Mouse (Mus musculus) kidney, adult 2 months (tissue): ENCODE results near the gene Nova2. TPM values are rescaled to one million over a fixed set of nuclear protein-coding genes. Genes with fewer than 3 reads are reported as not detected.
A peak's percentile ranks its signal among the peaks of the same experiment; 100 is the strongest.

Source experiments
- DNase-seq: peaks from one replicate; pipeline ENCODE4 v3.0.0; 2021
- H3K27ac ChIP-seq: fragments of 200-500 bp; 2 replicates; pipeline ENCODE4 v1.5.1; 2012; ENCODE audit warnings: low read depth, low read length, control low read depth, inconsistent platforms; ENCODE audit not compliant: insufficient read depth
- H3K27me3 ChIP-seq: fragments of 200-500 bp; replicated peaks from 2 replicates; pipeline ENCODE4 v1.6.1; 2012; ENCODE audit warnings: mild to moderate bottlenecking, moderate library complexity, low read length, inconsistent platforms; ENCODE audit not compliant: control insufficient read depth, insufficient read depth
- H3K36me3 ChIP-seq: fragments of 200-500 bp; 2 replicates; pipeline ENCODE4 v1.6.1; 2012; ENCODE audit warnings: mild to moderate bottlenecking, moderate library complexity, low read length, inconsistent platforms; ENCODE audit not compliant: control insufficient read depth, insufficient read depth
- H3K4me1 ChIP-seq: fragments of 200-500 bp; 2 replicates; pipeline ENCODE4 v1.6.1; 2011; ENCODE audit warnings: low read length; ENCODE audit not compliant: control insufficient read depth, insufficient read depth
- H3K4me3 ChIP-seq: fragments of 200-500 bp; 2 replicates; pipeline ENCODE4 v1.5.1; 2011; ENCODE audit warnings: mild to moderate bottlenecking, low read depth, low read length, control low read depth; ENCODE audit not compliant: insufficient read depth
- CTCF ChIP-seq: fragments of 200-500 bp; conservative IDR thresholded peaks from 2 replicates; pipeline ENCODE4 v1.5.1; 2011; ENCODE audit warnings: low read depth, mild to moderate bottlenecking, control low read depth, low read length, moderate library complexity, mixed read lengths; ENCODE audit not compliant: insufficient read depth, insufficient read length
- POLR2A ChIP-seq: fragments of 200-500 bp; IDR thresholded peaks from one replicate; pipeline ENCODE4 v1.6.1; 2011; ENCODE audit warnings: low read depth, low read length, control low read depth
- WGBS: fragments of 180-500 bp; shearing (Covaris S2); methylation state at CpG from one replicate; pipeline ENCODE4 v1.1.7; 2018; 5-methylcytosine and 5-hydroxymethylcytosine counted together
- polyA plus RNA-seq: library from polyadenylated mRNA; depleted of rRNA; stranded (reverse); fragments of >200 nt; gene quantifications from 2 replicates; pipeline ENCODE4 v1.2.3, GENCODE M21; 2012; rRNA removed

The Nova2 gene
- polyA plus RNA-seq, 1 experiment = 1.1 TPM

- Histone ChIP-seq H3K4me1 (peaks cover 8% of the 10 kb centered on the region; the same call in 1 of the 2 replicates), H3K4me3 (peak overlapping the region; percentile 43)
- DNase-seq = peak; percentile 45
Observed at GRCm38 (mm10) chr7:19012025-19012621, 86.4 kb downstream of the Nova2 start.

GRCm38 (mm10) chr7:19012882-19013281, 87.2 kb downstream of the Nova2 start:
- H3K4me1 ChIP-seq = 0 out of 2 replicates have a peak, but pooled peaks cover under 1% of the 10 kb centered on the region
- WGBS = 54% methylated on average over 2 of the region's 2 CpGs
- no peak for DNase-seq
- TF ChIP-seq POLR2A = no peak
- TF ChIP-seq CTCF = no peak
- no peak overlapping the region for H3K4me3 ChIP-seq
- no peaks in the 10 kb centered on the region for H3K36me3 ChIP-seq
- no peak overlapping the region for H3K27ac ChIP-seq
- no peaks in the 10 kb centered on the region for H3K27me3 ChIP-seq

More at GRCm38 (mm10) chr7:19012025-19012621, 86.4 kb downstream of the Nova2 start:
- TF ChIP-seq CTCF = no peak
- no peak for TF ChIP-seq POLR2A
- H3K27ac ChIP-seq = peak overlapping the region; percentile 26; the same call in 1 of the 2 replicates
- whole genome bisulfite sequencing = 2% methylated on average over 26 of the region's 31 CpGs
- no peaks in the 10 kb centered on the region for H3K36me3 ChIP-seq
- no peaks in the 10 kb centered on the region for H3K27me3 ChIP-seq

- Histone ChIP-seq H3K27me3 (no peaks in the 10 kb centered on the region), H3K27ac (no peak overlapping the region), H3K4me3 (no peak overlapping the region), H3K36me3 (no peaks in the 10 kb centered on the region), H3K4me1 (no peaks in the 10 kb centered on the region)
- TF ChIP-seq POLR2A = no peak
- TF ChIP-seq CTCF = peak; percentile 12; the same call in 1 of the 2 replicates
- no peak for DNase-seq
- 75% methylated on average over 15 of the region's 15 CpGs for whole genome bisulfite sequencing
Observed at GRCm38 (mm10) chr7:19014452-19014851, 88.8 kb downstream of the Nova2 start.

Other genes with a start within 250 kb of the Nova2 start
- gene Psg20, start 239.7 kb upstream of the Nova2 start, polyA plus RNA-seq = not detected in 2 replicates
- gene Psg22, start 207.8 kb upstream of the Nova2 start, polyA plus RNA-seq = 0.19 TPM in 1 of 2 replicates, not detected in the other
- not detected in 2 replicates for gene Psg19, start 127.4 kb upstream of the Nova2 start, polyA plus RNA-seq
- gene Psg17, start 104.3 kb upstream of the Nova2 start, polyA plus RNA-seq = 0.03 and 0.04 TPM in 2 replicates
- gene Mill2, start 85.9 kb upstream of the Nova2 start, polyA plus RNA-seq = 4.8 and 5.6 TPM in 2 replicates
- gene Pglyrp1, start 54.6 kb upstream of the Nova2 start, polyA plus RNA-seq = 2.3 and 5.9 TPM in 2 replicates
- 19.8 and 21.3 TPM in 2 replicates for gene Ccdc61, start 15.5 kb upstream of the Nova2 start, polyA plus RNA-seq
- gene Nanos2, start 61.5 kb downstream of the Nova2 start, polyA plus RNA-seq = not detected in 2 replicates
- gene Mypop, start 65.4 kb downstream of the Nova2 start, polyA plus RNA-seq = 7.6 and 8.7 TPM in 2 replicates
- 18.1 and 21.1 TPM in 2 replicates for gene Irf2bp1, start 78.2 kb downstream of the Nova2 start, polyA plus RNA-seq
- 0.13 and 0.16 TPM in 2 replicates for gene Foxa3, start 97.7 kb downstream of the Nova2 start, polyA plus RNA-seq
- gene Sympk, start 98.5 kb downstream of the Nova2 start, polyA plus RNA-seq = 59.8 and 68.9 TPM in 2 replicates
- 0.05 TPM in 2 replicates for gene Rsph6a, start 128.8 kb downstream of the Nova2 start, polyA plus RNA-seq
- 59.8 and 76.3 TPM in 2 replicates for gene Dmwd, start 150.3 kb downstream of the Nova2 start, polyA plus RNA-seq
- 52.7 and 53.0 TPM in 2 replicates for gene Dmpk, start 158.0 kb downstream of the Nova2 start, polyA plus RNA-seq
- 14.1 and 22.2 TPM in 2 replicates for gene Six5, start 168.7 kb downstream of the Nova2 start, polyA plus RNA-seq
- gene Gm4969, start 192.5 kb downstream of the Nova2 start, polyA plus RNA-seq = 0.03 and 0.04 TPM in 2 replicates
- gene Fbxo46, start 194.0 kb downstream of the Nova2 start, polyA plus RNA-seq = 9.2 and 9.5 TPM in 2 replicates
- 11.9 and 12.1 TPM in 2 replicates for gene Qpctl, start 223.4 kb downstream of the Nova2 start, polyA plus RNA-seq
- gene Snrpd2, start 223.8 kb downstream of the Nova2 start, polyA plus RNA-seq = 34.8 and 42.2 TPM in 2 replicates
- 0.13 and 0.20 TPM in 2 replicates for gene Gipr, start 240.2 kb downstream of the Nova2 start, polyA plus RNA-seq